Comparison of ENCODE assay signal across 8 mouse cellular contexts in genomic region chr10:127739661-127740161, GRCm38 (mm10). TPM values are rescaled to one million over a fixed set of nuclear protein-coding genes. Genes with fewer than 3 reads are reported as not detected.
DNase-seq lines count a peak whose midpoint lies in the region; ATAC-seq lines count a peak whose summit lies in the region.

No protein-coding gene starts in this region.

- DNase-seq in cerebellum, adult 9-10 months, result no peak
- peak; percentile 35 for DNase-seq in urinary bladder, postnatal 25 days (ENCODE audit: low spot score)
- DNase-seq in urinary bladder, postnatal 10 days (ENCODE audit: low spot score), result no peak
- DNase-seq in hindbrain, embryonic 11.5 days (ENCODE audit: low spot score), result peak; percentile 64
- DNase-seq in liver, result peak; percentile 35
- no peak for DNase-seq in ovary, postnatal 14 days (ENCODE audit: low spot score)

- H3K4me2 ChIP-seq in hindbrain, embryonic 11.5 days (replicated peaks; ENCODE audit: low read depth, low read length), result peak overlapping the region; percentile 65
- peak overlapping the region; percentile 78 for H3K4me2 ChIP-seq in neural tube, embryonic 13.5 days

- ATAC-seq in cerebellum, adult (ENCODE audit: insufficient number of reproducible peaks, low FRiP score, low TSS enrichment), result peak; percentile 40; the same call in 1 of the 2 replicates
- ATAC-seq in hindbrain, embryonic 11.5 days (ENCODE audit: low FRiP score), result peak; percentile 65
- peak; percentile 74 for ATAC-seq in neural tube, embryonic 13.5 days (ENCODE audit: low read depth)

- WGBS in hindbrain, embryonic 11.5 days, result under 1% methylated on average over 35 of the region's 55 CpGs
- WGBS in neural tube, embryonic 13.5 days, result under 1% methylated on average over 43 of the region's 55 CpGs

- H3K27me3 ChIP-seq in hindbrain, embryonic 11.5 days (ENCODE audit: control insufficient read depth, insufficient read depth, low read length), result no peaks in the 10 kb centered on the region
- no peaks in the 10 kb centered on the region; the same call in 1 of the 2 replicates for H3K27me3 ChIP-seq in neural tube, embryonic 13.5 days

- peaks cover 32% of the 10 kb centered on the region for H3K36me3 ChIP-seq in hindbrain, embryonic 11.5 days (ENCODE audit: control insufficient read depth, insufficient read depth, low read length)
- H3K36me3 ChIP-seq in neural tube, embryonic 13.5 days, result peaks cover 36% of the 10 kb centered on the region

- H3K27ac ChIP-seq in hindbrain, embryonic 11.5 days (ENCODE audit: low read depth, low read length), result peak overlapping the region; percentile 67
- H3K27ac ChIP-seq in neural tube, embryonic 13.5 days (replicated peaks), result peak overlapping the region; percentile 83

- peak overlapping the region; percentile 98 for H3K9ac ChIP-seq in hindbrain, embryonic 11.5 days (ENCODE audit: low read depth, low read length)
- H3K9ac ChIP-seq in neural tube, embryonic 13.5 days, result peak overlapping the region; percentile 98

- H3K4me3 ChIP-seq in hindbrain, embryonic 11.5 days (ENCODE audit: low read depth, low read length), result peak overlapping the region; percentile 95
- peak overlapping the region; percentile 95 for H3K4me3 ChIP-seq in neural tube, embryonic 13.5 days

- no peaks in the 10 kb centered on the region for H3K4me1 ChIP-seq in hindbrain, embryonic 11.5 days (replicated peaks; ENCODE audit: control insufficient read depth, insufficient read depth, low read length)
- H3K4me1 ChIP-seq in neural tube, embryonic 13.5 days (replicated peaks), result peaks cover 21% of the 10 kb centered on the region

- no peaks in the 10 kb centered on the region for H3K9me3 ChIP-seq in hindbrain, embryonic 11.5 days (ENCODE audit: control insufficient read depth, low read length)
- H3K9me3 ChIP-seq in neural tube, embryonic 13.5 days, result no peaks in the 10 kb centered on the region

RNA-seq across cellular contexts. Expression of gene Zbtb39, which starts 0.4 kb away (rescaled TPM):
- 7.2 and 9.3 TPM in 2 replicates for polyA plus RNA-seq in hindbrain, embryonic 11.5 days (2014; fragmentation: Nextera tagmentation; extraction: Ambion mirVana)
- polyA plus RNA-seq in neural tube, embryonic 13.5 days (2015; fragmentation: Nextera tagmentation; extraction: Ambion mirVana), result 3.3 and 4.5 TPM in 2 replicates

RNA-seq across cellular contexts. Expression of gene Gpr182, which starts 11.8 kb away (rescaled TPM):
- polyA plus RNA-seq in hindbrain, embryonic 11.5 days (2014; fragmentation: Nextera tagmentation; extraction: Ambion mirVana), result 0.25 and 0.63 TPM in 2 replicates
- polyA plus RNA-seq in neural tube, embryonic 13.5 days (2015; fragmentation: Nextera tagmentation; extraction: Ambion mirVana), result 0.45 and 0.92 TPM in 2 replicates

RNA-seq across cellular contexts. Expression of gene Tac2, which starts 15.4 kb away (rescaled TPM):
- not detected in 2 replicates for polyA plus RNA-seq in hindbrain, embryonic 11.5 days (2014; fragmentation: Nextera tagmentation; extraction: Ambion mirVana)
- 0.31 and 1.9 TPM in 2 replicates for polyA plus RNA-seq in neural tube, embryonic 13.5 days (2015; fragmentation: Nextera tagmentation; extraction: Ambion mirVana)

RNA-seq across cellular contexts. Expression of gene Rdh1, which starts 19.8 kb away (rescaled TPM):
- 0.05 TPM in 1 of 2 replicates, not detected in the other for polyA plus RNA-seq in hindbrain, embryonic 11.5 days (2014; fragmentation: Nextera tagmentation; extraction: Ambion mirVana)
- polyA plus RNA-seq in neural tube, embryonic 13.5 days (2015; fragmentation: Nextera tagmentation; extraction: Ambion mirVana), result not detected in 2 replicates

RNA-seq across cellular contexts. Expression of gene Rdh16f1, which starts 19.9 kb away (rescaled TPM):
- polyA plus RNA-seq in hindbrain, embryonic 11.5 days (2014; fragmentation: Nextera tagmentation; extraction: Ambion mirVana), result not detected in 2 replicates
- not detected in 2 replicates for polyA plus RNA-seq in neural tube, embryonic 13.5 days (2015; fragmentation: Nextera tagmentation; extraction: Ambion mirVana)

Comparison
In these comparisons a context has a peak if more than half of its experiments do, and no peak if none do; other contexts are left out.
1. DNase-seq: peak in urinary bladder, postnatal 25 days (single experiment), hindbrain, embryonic 11.5 days (single experiment) and liver (single experiment); none in cerebellum, adult 9-10 months (single experiment), urinary bladder, postnatal 10 days (single experiment) and ovary, postnatal 14 days (single experiment).
2. Peak in every context shown above with its lines, with median percentiles within 50 percentile points of each other: ATAC-seq.